Mouse (Mus musculus): Measurements from ENCODE around the gene Btbd11. TPM values are rescaled to one million over a fixed set of nuclear protein-coding genes. Genes with fewer than 3 reads are reported as not detected.
A peak's percentile ranks its signal among the peaks of the same experiment; 100 is the strongest.

Gene Btbd11
- polyA plus RNA-seq, 1 experiment: 7.8 TPM

GRCm38 (mm10) chr10:85411120-85411519 is 24.5 kb downstream of the Btbd11 start:
- Histone ChIP-seq H3K4me1 (ENCODE audit: control insufficient read depth, insufficient read depth, insufficient read length) (peaks cover 5% of the 10 kb centered on the region; the same call in 1 of the 2 replicates), H3K27me3 (ENCODE audit: control insufficient read depth, insufficient read depth, low read length) (no peaks in the 10 kb centered on the region), H3K4me3 (ENCODE audit: extremely low read depth, insufficient read depth, insufficient read length) (no peak overlapping the region), H3K36me3 (ENCODE audit: control insufficient read depth, insufficient read depth, low read length) (no peaks in the 10 kb centered on the region), H3K27ac (ENCODE audit: insufficient read depth, low read length) (peak overlapping the region; percentile 30)
- peak in 1 of 2 experiments; percentile 39 for DNase-seq (ENCODE audit: low read depth in 1 of 2, low spot score in 2 of 2)
- no peak for TF ChIP-seq POLR2A (IDR thresholded peaks at IDR 0.05; ENCODE audit: low read depth, low read length)
- no peak for TF ChIP-seq CTCF (IDR thresholded peaks at IDR 0.05; ENCODE audit: extremely low read depth, insufficient read depth, insufficient read length, insufficient replicate concordance)
- 60% methylated on average over 3 of the region's 3 CpGs for WGBS

DNA sequence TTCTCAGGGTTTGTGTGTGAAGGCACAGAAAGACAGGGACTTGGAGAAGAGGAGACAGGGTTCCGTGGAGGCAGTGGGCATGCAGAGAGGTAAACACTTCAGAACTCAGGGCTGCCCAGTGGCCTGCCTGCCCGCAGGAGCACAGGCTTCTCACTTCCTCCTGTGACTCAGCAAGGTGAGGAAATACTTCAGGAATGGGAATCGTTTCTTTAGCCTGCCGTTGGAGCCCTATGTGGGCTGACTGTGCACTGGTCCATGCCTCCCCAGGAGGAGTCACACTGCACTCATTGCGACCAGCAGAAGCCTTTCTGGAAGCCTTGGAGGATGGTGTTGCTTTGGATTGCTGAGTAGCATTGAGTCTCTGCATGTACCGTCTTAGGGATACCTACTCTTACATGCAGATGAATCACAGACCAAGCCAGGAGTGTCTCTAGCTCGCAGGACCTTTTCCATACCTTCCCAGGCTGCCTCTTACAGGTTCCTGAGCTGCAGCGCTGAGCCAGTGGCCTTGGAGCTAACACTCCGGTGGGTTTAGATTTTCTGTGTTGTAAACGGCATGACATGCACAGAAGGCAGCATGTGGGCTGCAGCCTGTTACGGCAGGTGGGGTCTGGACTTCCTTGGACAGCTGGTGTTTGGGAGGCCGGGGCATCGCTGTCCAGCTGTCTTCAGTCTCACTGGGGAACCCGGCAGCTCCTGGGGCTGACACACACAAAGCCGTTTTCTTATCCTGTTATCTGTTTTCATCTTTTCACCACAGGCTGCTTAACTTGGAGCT is 34.4 kb downstream of the Btbd11 start:
- DNase-seq (ENCODE audit: low read depth in 1 of 2, low spot score in 2 of 2): no peak
- no peak for TF ChIP-seq CTCF (IDR thresholded peaks at IDR 0.05; ENCODE audit: extremely low read depth, insufficient read depth, insufficient read length, insufficient replicate concordance)
- no peak for TF ChIP-seq POLR2A (IDR thresholded peaks at IDR 0.05; ENCODE audit: low read depth, low read length)
- Histone ChIP-seq H3K27ac (ENCODE audit: insufficient read depth, low read length) (no peak overlapping the region), H3K36me3 (ENCODE audit: control insufficient read depth, insufficient read depth, low read length) (no peaks in the 10 kb centered on the region), H3K4me1 (ENCODE audit: control insufficient read depth, insufficient read depth, insufficient read length) (no peaks in the 10 kb centered on the region), H3K27me3 (ENCODE audit: control insufficient read depth, insufficient read depth, low read length) (no peaks in the 10 kb centered on the region), H3K4me3 (ENCODE audit: extremely low read depth, insufficient read depth, insufficient read length) (no peak overlapping the region)
- WGBS: 64% methylated on average over 15 of the region's 15 CpGs

DNA sequence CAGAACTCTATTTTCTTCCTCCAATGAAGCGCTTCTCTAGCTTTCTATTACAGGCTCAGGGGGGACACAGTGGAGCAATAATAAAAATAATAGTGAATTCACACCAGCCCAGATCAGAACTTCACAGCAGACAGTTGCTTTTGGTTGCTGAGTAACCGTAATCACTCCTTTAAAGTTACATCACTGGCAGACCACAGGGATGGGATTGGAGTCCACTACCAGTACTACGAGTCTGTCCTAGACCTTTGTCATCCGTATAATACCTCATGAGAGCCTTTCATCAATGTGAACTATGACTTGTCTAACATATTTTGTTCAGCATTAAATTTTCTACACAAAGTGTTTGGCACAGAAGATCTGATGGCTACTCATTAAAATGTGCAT is 35.0 kb downstream of the Btbd11 start:
- Histone ChIP-seq H3K27ac (ENCODE audit: insufficient read depth, low read length) (no peak overlapping the region), H3K4me3 (ENCODE audit: extremely low read depth, insufficient read depth, insufficient read length) (no peak overlapping the region), H3K27me3 (ENCODE audit: control insufficient read depth, insufficient read depth, low read length) (no peaks in the 10 kb centered on the region), H3K36me3 (ENCODE audit: control insufficient read depth, insufficient read depth, low read length) (no peaks in the 10 kb centered on the region), H3K4me1 (ENCODE audit: control insufficient read depth, insufficient read depth, insufficient read length) (no peaks in the 10 kb centered on the region)
- TF ChIP-seq CTCF (IDR thresholded peaks at IDR 0.05; ENCODE audit: extremely low read depth, insufficient read depth, insufficient read length, insufficient replicate concordance) (no peak), POLR2A (IDR thresholded peaks at IDR 0.05; ENCODE audit: low read depth, low read length) (no peak)
- WGBS: 82% methylated on average over 4 of the region's 4 CpGs
- DNase-seq (ENCODE audit: low read depth in 1 of 2, low spot score in 2 of 2): no peak

GRCm38 (mm10) chr10:85425756-85426155 is 39.1 kb downstream of the Btbd11 start:
- Histone ChIP-seq H3K4me3 (ENCODE audit: extremely low read depth, insufficient read depth, insufficient read length) (no peak overlapping the region), H3K4me1 (ENCODE audit: control insufficient read depth, insufficient read depth, insufficient read length) (no peaks in the 10 kb centered on the region), H3K27ac (ENCODE audit: insufficient read depth, low read length) (no peak overlapping the region), H3K27me3 (ENCODE audit: control insufficient read depth, insufficient read depth, low read length) (no peaks in the 10 kb centered on the region), H3K36me3 (ENCODE audit: control insufficient read depth, insufficient read depth, low read length) (no peaks in the 10 kb centered on the region)
- TF ChIP-seq CTCF (IDR thresholded peaks at IDR 0.05; ENCODE audit: extremely low read depth, insufficient read depth, insufficient read length, insufficient replicate concordance): no peak
- TF ChIP-seq POLR2A (IDR thresholded peaks at IDR 0.05; ENCODE audit: low read depth, low read length): no peak
- WGBS: 79% methylated on average over 2 of the region's 2 CpGs
- DNase-seq (ENCODE audit: low read depth in 1 of 2, low spot score in 2 of 2): no peak

DNA sequence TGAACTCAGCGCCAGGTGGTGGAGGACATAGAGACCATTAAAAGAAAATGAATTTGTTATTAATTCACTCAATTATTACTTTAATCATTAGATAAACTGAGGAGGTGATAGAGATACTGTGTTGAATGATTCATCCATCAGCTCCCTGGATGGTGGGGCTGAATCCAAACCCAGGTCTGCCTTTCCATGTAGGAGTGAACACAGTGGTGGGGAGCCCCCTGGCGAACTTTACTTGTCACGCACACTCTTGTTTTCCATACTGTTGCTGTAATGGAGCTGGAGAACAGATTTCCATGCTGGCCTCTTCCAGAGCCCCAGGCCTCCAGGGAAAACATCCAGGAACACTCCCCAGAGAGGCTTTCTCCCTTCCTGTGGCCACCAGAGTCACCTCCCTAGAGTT is 50.6 kb downstream of the Btbd11 start:
- Histone ChIP-seq H3K4me3 (ENCODE audit: extremely low read depth, insufficient read depth, insufficient read length) (no peak overlapping the region), H3K4me1 (ENCODE audit: control insufficient read depth, insufficient read depth, insufficient read length) (no peaks in the 10 kb centered on the region), H3K27ac (ENCODE audit: insufficient read depth, low read length) (no peak overlapping the region), H3K27me3 (ENCODE audit: control insufficient read depth, insufficient read depth, low read length) (no peaks in the 10 kb centered on the region), H3K36me3 (ENCODE audit: control insufficient read depth, insufficient read depth, low read length) (no peaks in the 10 kb centered on the region)
- no peak for DNase-seq (ENCODE audit: low read depth in 1 of 2, low spot score in 2 of 2)
- 90% methylated on average over 3 of the region's 3 CpGs for WGBS
- no peak for TF ChIP-seq POLR2A (IDR thresholded peaks at IDR 0.05; ENCODE audit: low read depth, low read length)
- TF ChIP-seq CTCF (IDR thresholded peaks at IDR 0.05; ENCODE audit: extremely low read depth, insufficient read depth, insufficient read length, insufficient replicate concordance): no peak

DNA sequence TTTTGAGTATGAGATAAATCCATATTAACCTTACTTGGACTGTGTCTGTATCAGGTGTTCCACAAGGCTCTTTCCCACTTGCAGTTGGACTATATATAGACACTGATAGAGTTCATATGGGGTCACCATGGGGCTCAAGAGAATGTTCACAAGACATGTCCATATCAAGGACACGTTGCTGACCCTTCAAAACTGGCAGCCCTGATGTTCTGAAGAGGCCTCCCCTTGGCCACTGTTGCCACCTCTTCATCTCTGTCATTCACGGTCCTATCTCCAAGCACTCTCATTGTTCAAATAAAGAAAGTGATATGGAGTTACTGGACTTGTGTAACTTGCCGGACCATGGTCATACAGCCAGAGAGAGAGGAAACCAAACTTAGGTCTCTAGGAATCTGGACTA is 56.8 kb downstream of the Btbd11 start:
- Histone ChIP-seq H3K36me3 (ENCODE audit: control insufficient read depth, insufficient read depth, low read length) (no peaks in the 10 kb centered on the region), H3K4me3 (ENCODE audit: extremely low read depth, insufficient read depth, insufficient read length) (no peak overlapping the region), H3K4me1 (ENCODE audit: control insufficient read depth, insufficient read depth, insufficient read length) (no peaks in the 10 kb centered on the region), H3K27me3 (ENCODE audit: control insufficient read depth, insufficient read depth, low read length) (no peaks in the 10 kb centered on the region), H3K27ac (ENCODE audit: insufficient read depth, low read length) (no peak overlapping the region)
- TF ChIP-seq POLR2A (IDR thresholded peaks at IDR 0.05; ENCODE audit: low read depth, low read length): no peak
- TF ChIP-seq CTCF (IDR thresholded peaks at IDR 0.05; ENCODE audit: extremely low read depth, insufficient read depth, insufficient read length, insufficient replicate concordance): no peak
- DNase-seq (ENCODE audit: low read depth in 1 of 2, low spot score in 2 of 2): no peak
- 88% methylated on average over 3 of the region's 3 CpGs for WGBS

DNA sequence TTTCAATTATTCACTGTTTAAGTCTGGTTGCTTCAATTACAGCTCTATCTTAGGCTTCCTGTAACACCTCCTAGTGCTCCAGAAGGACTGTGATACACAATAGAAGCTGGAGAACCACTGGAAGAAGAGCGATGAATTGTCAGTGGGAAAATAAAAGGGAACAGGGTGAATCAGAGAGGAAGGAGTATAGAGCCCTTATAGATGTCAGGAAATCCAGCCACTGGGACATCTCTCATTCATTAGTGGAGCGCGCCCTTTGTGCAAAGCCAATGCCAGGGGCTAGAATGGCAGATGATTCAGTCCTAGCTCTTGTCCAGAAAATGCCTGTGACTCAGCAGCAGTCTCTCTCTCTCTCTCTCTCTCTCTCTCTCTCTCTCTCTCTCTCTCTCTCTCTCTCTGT is 59.3 kb downstream of the Btbd11 start:
- DNase-seq (ENCODE audit: low read depth in 1 of 2, low spot score in 2 of 2): no peak
- no peak for TF ChIP-seq CTCF (IDR thresholded peaks at IDR 0.05; ENCODE audit: extremely low read depth, insufficient read depth, insufficient read length, insufficient replicate concordance)
- no peak for TF ChIP-seq POLR2A (IDR thresholded peaks at IDR 0.05; ENCODE audit: low read depth, low read length)
- Histone ChIP-seq H3K4me1 (ENCODE audit: control insufficient read depth, insufficient read depth, insufficient read length) (no peaks in the 10 kb centered on the region), H3K27me3 (ENCODE audit: control insufficient read depth, insufficient read depth, low read length) (no peaks in the 10 kb centered on the region), H3K36me3 (ENCODE audit: control insufficient read depth, insufficient read depth, low read length) (no peaks in the 10 kb centered on the region), H3K27ac (ENCODE audit: insufficient read depth, low read length) (no peak overlapping the region), H3K4me3 (ENCODE audit: extremely low read depth, insufficient read depth, insufficient read length) (no peak overlapping the region)
- WGBS: 91% methylated on average over 3 of the region's 3 CpGs

Data from spleen, adult 2 months (tissue).